Mouse (Mus musculus): ENCODE measurements around the gene Plek2. TPM values are rescaled to one million over a fixed set of nuclear protein-coding genes. Genes with fewer than 3 reads are reported as not detected.
A peak's percentile ranks its signal among the peaks of the same experiment; 100 is the strongest.

Gene Plek2
- polyA plus RNA-seq, 1 experiment: 2.4 TPM

DNA sequence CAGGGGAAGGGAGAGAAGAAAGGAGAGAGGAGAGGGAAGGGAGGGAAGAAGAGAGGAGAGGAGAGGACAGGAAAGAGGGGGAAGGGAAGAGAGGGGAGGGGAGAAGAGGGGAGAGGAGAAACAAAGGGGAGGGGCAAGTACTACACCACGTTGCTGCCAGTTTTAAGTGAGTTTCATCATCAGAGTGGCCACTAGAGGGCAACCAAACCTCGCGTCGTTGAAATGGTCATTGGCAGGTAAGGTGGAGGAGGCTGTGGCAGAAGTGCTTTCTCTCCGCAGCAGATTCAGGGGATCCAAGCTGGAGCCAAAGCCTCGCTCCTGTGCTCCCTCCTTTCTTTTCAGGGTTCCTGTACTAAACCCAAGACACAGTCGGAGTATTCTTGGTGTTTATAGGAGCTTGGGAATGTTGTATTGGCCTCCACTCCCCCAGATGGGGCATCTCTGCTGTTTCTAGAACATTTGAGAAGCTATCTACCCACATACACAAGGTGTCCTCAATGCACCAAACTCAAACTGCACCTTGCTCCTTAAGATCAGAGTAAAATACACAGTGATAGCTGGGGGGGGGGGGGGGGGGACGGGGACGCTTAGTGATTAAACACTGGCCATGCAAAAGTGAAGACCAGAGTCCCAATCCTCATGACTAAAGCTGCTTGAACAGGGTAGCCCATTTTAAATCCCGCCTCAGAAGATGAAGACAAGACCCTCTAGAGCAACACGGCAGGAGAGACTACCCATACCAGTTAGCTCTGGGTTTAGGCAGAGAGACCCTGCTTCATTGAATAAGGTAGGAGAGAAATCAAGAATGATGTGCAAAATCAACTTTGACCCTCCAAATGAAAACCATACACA is 11.7 kb upstream of the Plek2 start:
- Histone ChIP-seq H3ac (ENCODE audit: control insufficient read depth, insufficient read length, low read depth) (no peak overlapping the region), H3K79me3 (ENCODE audit: low read depth) (no peaks in the 10 kb centered on the region), H3K79me2 (ENCODE audit: control insufficient read depth, insufficient read depth) (no peaks in the 10 kb centered on the region), H3K4me3 (ENCODE audit: insufficient read depth, poor library complexity, severe bottlenecking) (no peak overlapping the region), H3K36me3 (ENCODE audit: control insufficient read depth, insufficient read depth) (no peaks in the 10 kb centered on the region), H3K27me3 (ENCODE audit: control insufficient read depth, insufficient read depth, insufficient read length) (no peaks in the 10 kb centered on the region)
- no peak for TF ChIP-seq MAX (IDR thresholded peaks at IDR 0.05)
- TF ChIP-seq CEBPB (IDR thresholded peaks at IDR 0.05; ENCODE audit: low read depth): peak; percentile 35
- peak; percentile 81 for TF ChIP-seq CTCF (IDR thresholded peaks at IDR 0.05; ENCODE audit: control insufficient read depth, insufficient read depth, insufficient read length)

DNA sequence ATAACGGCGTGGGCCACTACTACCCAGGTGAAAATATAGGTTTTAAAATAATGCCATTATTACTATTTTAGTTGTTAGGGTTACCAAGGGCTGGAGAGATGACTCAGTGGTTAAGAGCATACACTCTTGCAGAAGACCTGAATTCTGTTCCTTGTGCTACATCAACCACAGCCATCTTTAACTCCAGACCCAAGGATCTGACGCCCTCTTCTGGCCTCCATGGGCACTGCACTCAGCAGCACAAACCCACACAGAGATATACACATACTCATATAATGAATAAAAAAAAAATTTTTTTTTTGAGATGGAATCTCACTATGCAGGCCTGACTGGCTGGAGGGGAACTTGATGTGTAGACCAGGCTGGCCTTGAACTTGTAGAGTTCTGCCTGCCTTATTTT is 9.5 kb upstream of the Plek2 start:
- TF ChIP-seq USF1 (IDR thresholded peaks at IDR 0.05; ENCODE audit: low read depth) (no peak), MYOD1 (IDR thresholded peaks at IDR 0.05; ENCODE audit: control insufficient read depth, insufficient read length, low read depth) (no peak), MAX (IDR thresholded peaks at IDR 0.05) (no peak), MYOG (IDR thresholded peaks at IDR 0.05; ENCODE audit: control insufficient read depth, extremely low read depth, insufficient read length) (no peak), CEBPB (IDR thresholded peaks at IDR 0.05; ENCODE audit: low read depth) (no peak), FOSL1 (IDR thresholded peaks at IDR 0.05; ENCODE audit: insufficient read depth, low read length, poor library complexity, severe bottlenecking) (no peak), CTCF (IDR thresholded peaks at IDR 0.05; ENCODE audit: control insufficient read depth, insufficient read depth, insufficient read length) (no peak)
- no peaks in the 10 kb centered on the region for H3K79me3 ChIP-seq (ENCODE audit: low read depth)
- H3ac ChIP-seq (ENCODE audit: control insufficient read depth, insufficient read length, low read depth): no peak overlapping the region
- no peaks in the 10 kb centered on the region for H3K79me2 ChIP-seq (ENCODE audit: control insufficient read depth, insufficient read depth)
- H3K4me3 ChIP-seq (ENCODE audit: insufficient read depth, poor library complexity, severe bottlenecking): no peak overlapping the region
- H3K27me3 ChIP-seq (ENCODE audit: control insufficient read depth, insufficient read depth, insufficient read length): no peaks in the 10 kb centered on the region
- H3K36me3 ChIP-seq (ENCODE audit: control insufficient read depth, insufficient read depth): no peaks in the 10 kb centered on the region

- Histone ChIP-seq H3K4me3 (ENCODE audit: insufficient read depth, poor library complexity, severe bottlenecking) (no peak overlapping the region), H3K79me3 (ENCODE audit: low read depth) (no peaks in the 10 kb centered on the region), H3K79me2 (ENCODE audit: control insufficient read depth, insufficient read depth) (no peaks in the 10 kb centered on the region), H3K27me3 (ENCODE audit: control insufficient read depth, insufficient read depth, insufficient read length) (no peaks in the 10 kb centered on the region), H3K36me3 (ENCODE audit: control insufficient read depth, insufficient read depth) (no peaks in the 10 kb centered on the region), H3ac (ENCODE audit: control insufficient read depth, insufficient read length, low read depth) (no peak overlapping the region)
- TF ChIP-seq MYOD1 (IDR thresholded peaks at IDR 0.05; ENCODE audit: control insufficient read depth, insufficient read length, low read depth) (no peak), MYOG (IDR thresholded peaks at IDR 0.05; ENCODE audit: control insufficient read depth, extremely low read depth, insufficient read length) (no peak), CTCF (IDR thresholded peaks at IDR 0.05; ENCODE audit: control insufficient read depth, insufficient read depth, insufficient read length) (no peak), CEBPB (IDR thresholded peaks at IDR 0.05; ENCODE audit: low read depth) (no peak), MAX (IDR thresholded peaks at IDR 0.05) (no peak), FOSL1 (IDR thresholded peaks at IDR 0.05; ENCODE audit: insufficient read depth, low read length, poor library complexity, severe bottlenecking) (no peak), USF1 (IDR thresholded peaks at IDR 0.05; ENCODE audit: low read depth) (no peak)
Observed at GRCm38 (mm10) chr12:78915561-78915960, 8.8 kb upstream of the Plek2 start.

DNA sequence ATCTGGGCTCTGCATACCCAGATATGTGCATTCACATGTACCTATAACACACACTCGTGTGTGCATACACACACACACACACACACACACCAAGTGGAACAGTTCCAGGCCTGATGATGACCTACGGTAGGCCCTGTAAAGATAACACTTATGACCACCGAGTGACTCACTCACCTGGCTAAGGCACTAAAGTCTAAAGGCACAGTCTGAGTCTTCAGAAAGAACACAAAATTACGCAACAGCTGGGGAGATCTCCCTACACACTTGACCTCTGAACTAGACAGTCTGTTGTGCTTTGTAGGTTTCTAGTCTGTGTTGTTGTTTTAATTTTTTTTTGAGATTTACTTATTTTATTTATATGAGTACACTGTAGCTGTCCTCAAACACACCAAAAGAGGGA is 7.7 kb upstream of the Plek2 start:
- no peaks in the 10 kb centered on the region for H3K36me3 ChIP-seq (ENCODE audit: control insufficient read depth, insufficient read depth)
- H3ac ChIP-seq (ENCODE audit: control insufficient read depth, insufficient read length, low read depth): no peak overlapping the region
- H3K79me2 ChIP-seq (ENCODE audit: control insufficient read depth, insufficient read depth): no peaks in the 10 kb centered on the region
- H3K4me3 ChIP-seq (ENCODE audit: insufficient read depth, poor library complexity, severe bottlenecking): no peak overlapping the region
- no peaks in the 10 kb centered on the region for H3K79me3 ChIP-seq (ENCODE audit: low read depth)
- TF ChIP-seq CEBPB (IDR thresholded peaks at IDR 0.05; ENCODE audit: low read depth) (peak; percentile 75), MYOG (IDR thresholded peaks at IDR 0.05; ENCODE audit: control insufficient read depth, extremely low read depth, insufficient read length) (no peak)
- no peaks in the 10 kb centered on the region for H3K27me3 ChIP-seq (ENCODE audit: control insufficient read depth, insufficient read depth, insufficient read length)

- H3K79me3 ChIP-seq (ENCODE audit: low read depth): no peaks in the 10 kb centered on the region
- TF ChIP-seq FOSL1 (IDR thresholded peaks at IDR 0.05; ENCODE audit: insufficient read depth, low read length, poor library complexity, severe bottlenecking) (no peak), MYOD1 (IDR thresholded peaks at IDR 0.05; ENCODE audit: control insufficient read depth, insufficient read length, low read depth) (no peak), MAX (IDR thresholded peaks at IDR 0.05) (peak; percentile 86), USF1 (IDR thresholded peaks at IDR 0.05; ENCODE audit: low read depth) (peak; percentile 56), CTCF (IDR thresholded peaks at IDR 0.05; ENCODE audit: control insufficient read depth, insufficient read depth, insufficient read length) (no peak), MYOG (IDR thresholded peaks at IDR 0.05; ENCODE audit: control insufficient read depth, extremely low read depth, insufficient read length) (no peak)
- H3K36me3 ChIP-seq (ENCODE audit: control insufficient read depth, insufficient read depth): no peaks in the 10 kb centered on the region
- no peaks in the 10 kb centered on the region for H3K79me2 ChIP-seq (ENCODE audit: control insufficient read depth, insufficient read depth)
- peak overlapping the region; percentile 38 for H3K4me3 ChIP-seq (ENCODE audit: insufficient read depth, poor library complexity, severe bottlenecking)
- H3ac ChIP-seq (ENCODE audit: control insufficient read depth, insufficient read length, low read depth): peak overlapping the region; percentile 49
- no peaks in the 10 kb centered on the region for H3K27me3 ChIP-seq (ENCODE audit: control insufficient read depth, insufficient read depth, insufficient read length)
Observed at GRCm38 (mm10) chr12:78911707-78912417, 5.1 kb upstream of the Plek2 start.

All from C2C12 (cell line).